Mouse (Mus musculus): ENCODE data around the gene Slc16a9. TPM values are rescaled to one million over a fixed set of nuclear protein-coding genes. Genes with fewer than 3 reads are reported as not detected.

The Slc16a9 gene
- polyA plus RNA-seq, 1 experiment from 2014 or later: 1.7 TPM

DNA sequence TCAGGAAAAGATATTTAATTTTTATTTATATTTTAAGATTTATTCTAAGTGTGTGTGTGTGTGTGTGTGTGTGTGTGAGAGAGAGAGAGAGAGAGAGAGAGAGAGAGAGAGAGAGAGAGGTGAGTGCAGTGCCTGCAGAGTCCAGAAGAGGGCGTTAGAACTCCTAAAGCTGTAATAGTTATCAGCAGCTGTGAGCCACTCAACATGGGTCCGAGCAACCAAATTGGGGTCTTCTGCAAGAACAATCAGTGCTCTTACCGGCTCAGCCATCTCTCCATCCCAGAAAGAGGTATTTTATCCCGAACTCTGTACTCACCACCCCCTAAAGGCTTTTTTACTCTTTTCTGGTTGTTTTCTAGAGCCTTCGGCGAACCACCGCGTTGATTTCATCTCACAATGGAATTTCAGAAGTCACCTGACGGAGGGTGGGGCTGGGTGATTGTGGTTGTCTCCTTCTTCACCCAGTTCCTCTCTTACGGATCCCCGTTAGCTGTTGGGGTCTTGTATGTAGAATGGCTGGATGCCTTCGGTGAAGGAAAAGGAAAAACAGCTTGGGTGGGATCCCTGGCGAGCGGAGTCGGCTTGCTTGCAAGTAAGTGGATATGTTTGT, 10.8 kb downstream of the Slc16a9 start:
- ATAC-seq (replicated peaks; ENCODE audit: low FRiP score, low TSS enrichment, low read depth) (no peak), DNase-seq (ENCODE audit: low spot score) (no peak)
- WGBS: 87% methylated on average over 15 of the region's 15 CpGs
- Histone ChIP-seq H3K9ac (ENCODE audit: low read length) (no peak overlapping the region), H3K27ac (ENCODE audit: low read depth) (no peak overlapping the region), H3K36me3 (ENCODE audit: control insufficient read depth, insufficient read depth, low read length) (no peaks in the 10 kb centered on the region), H3K9me3 (ENCODE audit: control insufficient read depth, low read length) (no peaks in the 10 kb centered on the region), H3K4me3 (ENCODE audit: low read depth, low read length) (no peak overlapping the region), H3K4me2 (ENCODE audit: low read length) (no peak overlapping the region), H3K27me3 (replicated peaks; ENCODE audit: control insufficient read depth, insufficient read depth, low read length) (no peaks in the 10 kb centered on the region), H3K4me1 (replicated peaks; ENCODE audit: control insufficient read depth, insufficient read depth, low read length) (no peaks in the 10 kb centered on the region)

DNA sequence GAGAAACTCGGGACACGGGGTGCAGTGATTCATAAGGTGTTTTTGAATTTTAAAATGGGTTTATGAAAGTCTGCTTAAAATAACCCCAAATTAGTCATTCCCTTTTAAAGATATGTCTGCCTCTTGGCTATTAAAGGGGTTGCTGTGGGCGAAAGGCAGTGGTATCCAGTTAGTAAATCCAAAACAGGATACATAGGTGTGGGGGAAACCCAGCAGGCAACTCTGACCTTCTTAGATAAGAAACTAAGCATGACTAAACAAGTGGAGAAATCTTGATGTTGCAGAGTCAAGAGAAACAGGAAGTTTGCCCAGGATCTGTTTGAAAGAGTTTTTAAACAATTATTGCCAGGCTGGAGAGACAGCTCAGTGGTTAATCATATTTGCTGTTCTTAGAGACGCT, 12.1 kb downstream of the Slc16a9 start:
- 76% methylated on average over 4 of the region's 4 CpGs for WGBS
- no peak overlapping the region for H3K9ac ChIP-seq (ENCODE audit: low read length)
- no peak for ATAC-seq (replicated peaks; ENCODE audit: low FRiP score, low TSS enrichment, low read depth)
- no peak overlapping the region for H3K4me2 ChIP-seq (ENCODE audit: low read length)
- H3K36me3 ChIP-seq (ENCODE audit: control insufficient read depth, insufficient read depth, low read length): no peaks in the 10 kb centered on the region
- no peak for DNase-seq (ENCODE audit: low spot score)
- H3K4me1 ChIP-seq (replicated peaks; ENCODE audit: control insufficient read depth, insufficient read depth, low read length): no peaks in the 10 kb centered on the region
- H3K9me3 ChIP-seq (ENCODE audit: control insufficient read depth, low read length): no peaks in the 10 kb centered on the region
- H3K27me3 ChIP-seq (replicated peaks; ENCODE audit: control insufficient read depth, insufficient read depth, low read length): no peaks in the 10 kb centered on the region
- H3K4me3 ChIP-seq (ENCODE audit: low read depth, low read length): no peak overlapping the region
- no peak overlapping the region for H3K27ac ChIP-seq (ENCODE audit: low read depth)

DNA sequence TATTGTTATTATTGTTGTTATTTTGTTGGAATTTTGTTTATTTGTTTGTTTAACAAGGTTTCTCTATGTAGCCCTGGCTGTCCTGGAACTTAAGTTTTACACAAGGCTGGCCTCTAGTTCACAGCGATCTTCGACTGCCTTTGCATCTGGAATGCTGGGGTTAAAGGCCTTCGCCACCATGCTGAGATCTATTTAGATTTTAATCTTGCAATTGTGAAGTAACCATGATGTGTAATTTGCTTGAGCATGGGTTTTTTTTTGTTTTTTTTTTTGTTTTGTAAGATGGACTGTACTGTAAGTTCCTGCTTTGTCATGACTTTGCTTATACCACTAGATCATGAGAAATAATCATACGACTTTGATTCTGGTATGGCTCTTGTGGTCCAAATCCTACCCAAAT, 16.0 kb downstream of the Slc16a9 start:
- no peak for ATAC-seq (replicated peaks; ENCODE audit: low FRiP score, low TSS enrichment, low read depth)
- 84% methylated on average over 4 of the region's 4 CpGs for WGBS
- Histone ChIP-seq H3K4me3 (ENCODE audit: low read depth, low read length) (no peak overlapping the region), H3K9ac (ENCODE audit: low read length) (no peak overlapping the region), H3K4me1 (replicated peaks; ENCODE audit: control insufficient read depth, insufficient read depth, low read length) (no peaks in the 10 kb centered on the region), H3K9me3 (ENCODE audit: control insufficient read depth, low read length) (no peaks in the 10 kb centered on the region), H3K27ac (ENCODE audit: low read depth) (no peak overlapping the region), H3K4me2 (ENCODE audit: low read length) (no peak overlapping the region), H3K36me3 (ENCODE audit: control insufficient read depth, insufficient read depth, low read length) (no peaks in the 10 kb centered on the region), H3K27me3 (replicated peaks; ENCODE audit: control insufficient read depth, insufficient read depth, low read length) (no peaks in the 10 kb centered on the region)
- DNase-seq (ENCODE audit: low spot score): no peak

DNA sequence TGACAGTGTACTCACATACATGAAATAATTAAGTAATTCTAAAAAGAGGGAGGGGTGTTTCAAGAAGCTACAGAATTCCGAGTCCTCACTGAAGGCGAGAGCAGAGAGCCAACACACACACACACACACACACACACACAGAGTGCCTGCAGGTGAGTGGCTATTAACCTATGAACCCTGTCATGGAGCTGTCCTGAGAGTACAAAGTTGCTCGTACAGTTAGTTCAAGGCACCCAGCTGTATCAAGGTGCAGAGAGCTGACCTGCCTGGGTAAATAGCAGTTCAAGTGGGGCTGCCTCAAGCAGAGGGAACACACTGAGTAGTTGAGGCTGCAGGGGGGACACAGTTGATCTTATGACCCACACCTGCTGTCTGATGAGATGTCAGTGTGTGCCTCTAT, 17.2 kb downstream of the Slc16a9 start:
- no peak overlapping the region for H3K4me3 ChIP-seq (ENCODE audit: low read depth, low read length)
- ATAC-seq (replicated peaks; ENCODE audit: low FRiP score, low TSS enrichment, low read depth) (no peak), DNase-seq (ENCODE audit: low spot score) (no peak)
- H3K4me1 ChIP-seq (replicated peaks; ENCODE audit: control insufficient read depth, insufficient read depth, low read length): no peaks in the 10 kb centered on the region
- no peaks in the 10 kb centered on the region for H3K36me3 ChIP-seq (ENCODE audit: control insufficient read depth, insufficient read depth, low read length)
- no peak overlapping the region for H3K4me2 ChIP-seq (ENCODE audit: low read length)
- H3K9me3 ChIP-seq (ENCODE audit: control insufficient read depth, low read length): no peaks in the 10 kb centered on the region
- no peaks in the 10 kb centered on the region for H3K27me3 ChIP-seq (replicated peaks; ENCODE audit: control insufficient read depth, insufficient read depth, low read length)
- 72% methylated on average over 3 of the region's 3 CpGs for WGBS
- no peak overlapping the region for H3K27ac ChIP-seq (ENCODE audit: low read depth)
- H3K9ac ChIP-seq (ENCODE audit: low read length): no peak overlapping the region

DNA sequence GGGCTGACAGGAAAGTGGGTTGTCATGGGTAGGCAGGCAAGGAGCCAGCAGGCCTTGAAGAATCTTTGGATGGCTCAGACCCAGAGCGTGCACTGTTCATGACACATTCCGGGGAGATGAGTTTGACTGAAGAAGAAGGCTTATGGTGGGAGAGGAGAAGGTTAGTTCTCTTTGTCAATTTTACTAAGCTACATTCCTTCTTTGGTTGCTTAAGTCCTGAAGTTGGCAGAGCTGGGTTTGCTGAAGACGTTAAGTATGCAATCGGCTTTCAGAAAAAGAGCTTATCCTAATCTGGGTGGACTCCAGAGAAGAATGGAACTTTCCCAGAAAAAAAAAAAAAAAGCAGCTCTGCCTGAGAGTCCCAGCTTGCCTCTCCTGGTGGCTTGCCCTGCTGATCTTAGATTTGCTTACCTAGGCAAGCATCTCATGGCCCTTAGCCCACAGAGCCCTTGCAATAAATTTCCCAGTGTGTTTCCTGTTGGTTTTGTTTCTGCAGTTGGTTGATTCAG, 18.8 kb downstream of the Slc16a9 start:
- Histone ChIP-seq H3K9me3 (ENCODE audit: control insufficient read depth, low read length) (no peaks in the 10 kb centered on the region), H3K4me1 (replicated peaks; ENCODE audit: control insufficient read depth, insufficient read depth, low read length) (no peaks in the 10 kb centered on the region), H3K4me2 (ENCODE audit: low read length) (no peak overlapping the region), H3K9ac (ENCODE audit: low read length) (no peak overlapping the region), H3K36me3 (ENCODE audit: control insufficient read depth, insufficient read depth, low read length) (no peaks in the 10 kb centered on the region), H3K27me3 (replicated peaks; ENCODE audit: control insufficient read depth, insufficient read depth, low read length) (no peaks in the 10 kb centered on the region), H3K27ac (ENCODE audit: low read depth) (no peak overlapping the region), H3K4me3 (ENCODE audit: low read depth, low read length) (no peak overlapping the region)
- no peak for DNase-seq (ENCODE audit: low spot score)
- 82% methylated on average over 4 of the region's 4 CpGs for WGBS
- ATAC-seq (replicated peaks; ENCODE audit: low FRiP score, low TSS enrichment, low read depth): no peak

DNA sequence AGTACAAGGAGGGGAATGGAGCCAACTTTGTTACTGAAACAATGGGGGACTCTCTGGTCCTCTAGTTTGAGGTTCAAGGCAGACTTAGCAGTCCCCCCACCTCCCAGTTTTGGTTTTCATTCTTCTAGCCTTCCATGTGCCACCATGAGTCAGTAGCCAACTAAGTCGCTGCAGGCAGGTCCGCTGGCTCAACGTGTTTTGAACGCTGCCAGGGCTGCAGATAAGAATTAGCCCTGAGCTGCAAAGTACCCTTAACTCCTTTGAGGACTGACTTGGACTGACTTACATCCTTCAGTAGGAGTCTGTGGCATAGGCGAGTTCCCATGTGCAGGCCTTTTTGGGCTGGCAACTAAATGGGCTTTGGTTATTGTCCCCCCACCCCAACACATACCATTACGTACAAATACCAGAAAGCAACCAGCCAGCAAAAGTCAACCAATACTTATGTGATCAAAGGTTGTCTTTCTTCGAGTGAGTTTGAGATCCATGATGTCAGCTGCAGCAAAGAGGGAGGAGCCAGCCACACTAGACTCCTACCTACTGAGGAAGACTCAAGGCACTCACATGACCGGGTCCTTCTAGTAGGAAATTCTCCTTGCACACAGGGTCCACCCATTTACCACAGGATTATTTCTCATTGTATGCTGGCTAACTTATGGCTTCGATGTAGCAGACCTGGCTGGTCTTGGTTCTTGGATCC, 19.6 kb downstream of the Slc16a9 start:
- no peak for DNase-seq (ENCODE audit: low spot score)
- H3K27ac ChIP-seq (ENCODE audit: low read depth): no peak overlapping the region
- no peaks in the 10 kb centered on the region for H3K27me3 ChIP-seq (replicated peaks; ENCODE audit: control insufficient read depth, insufficient read depth, low read length)
- 82% methylated on average over 9 of the region's 9 CpGs for WGBS
- no peaks in the 10 kb centered on the region for H3K36me3 ChIP-seq (ENCODE audit: control insufficient read depth, insufficient read depth, low read length)
- no peak overlapping the region for H3K4me2 ChIP-seq (ENCODE audit: low read length)
- no peak overlapping the region for H3K4me3 ChIP-seq (ENCODE audit: low read depth, low read length)
- H3K4me1 ChIP-seq (replicated peaks; ENCODE audit: control insufficient read depth, insufficient read depth, low read length): no peaks in the 10 kb centered on the region
- no peaks in the 10 kb centered on the region for H3K9me3 ChIP-seq (ENCODE audit: control insufficient read depth, low read length)
- ATAC-seq (replicated peaks; ENCODE audit: low FRiP score, low TSS enrichment, low read depth): no peak
- no peak overlapping the region for H3K9ac ChIP-seq (ENCODE audit: low read length)

DNA sequence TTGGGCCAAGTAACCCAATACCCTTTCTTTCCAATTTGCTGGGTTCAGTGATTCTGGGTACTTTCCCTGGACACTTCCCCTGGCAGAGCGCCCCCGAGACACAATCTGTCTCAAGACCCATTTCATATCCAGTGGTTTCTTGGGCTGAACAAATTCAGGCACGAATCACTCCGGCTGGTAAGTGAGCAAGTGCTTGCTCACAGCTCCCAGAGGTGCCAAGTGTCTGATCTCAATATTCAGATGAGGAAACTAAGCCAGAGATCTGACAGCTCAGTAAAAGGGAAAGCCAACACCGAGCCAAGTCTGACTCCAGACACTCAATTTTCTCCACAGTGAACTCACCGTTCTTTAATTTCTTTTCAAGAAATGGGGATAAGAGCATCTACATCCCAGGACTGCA, 21.6 kb downstream of the Slc16a9 start:
- no peaks in the 10 kb centered on the region for H3K27me3 ChIP-seq (replicated peaks; ENCODE audit: control insufficient read depth, insufficient read depth, low read length)
- no peaks in the 10 kb centered on the region for H3K9me3 ChIP-seq (ENCODE audit: control insufficient read depth, low read length)
- no peak overlapping the region for H3K9ac ChIP-seq (ENCODE audit: low read length)
- H3K4me3 ChIP-seq (ENCODE audit: low read depth, low read length): no peak overlapping the region
- no peak overlapping the region for H3K4me2 ChIP-seq (ENCODE audit: low read length)
- H3K36me3 ChIP-seq (ENCODE audit: control insufficient read depth, insufficient read depth, low read length): no peaks in the 10 kb centered on the region
- H3K4me1 ChIP-seq (replicated peaks; ENCODE audit: control insufficient read depth, insufficient read depth, low read length): no peaks in the 10 kb centered on the region
- ATAC-seq (replicated peaks; ENCODE audit: low FRiP score, low TSS enrichment, low read depth): no peak
- DNase-seq (ENCODE audit: low spot score): no peak
- H3K27ac ChIP-seq (ENCODE audit: low read depth): no peak overlapping the region
- 92% methylated on average over 6 of the region's 6 CpGs for WGBS

DNA sequence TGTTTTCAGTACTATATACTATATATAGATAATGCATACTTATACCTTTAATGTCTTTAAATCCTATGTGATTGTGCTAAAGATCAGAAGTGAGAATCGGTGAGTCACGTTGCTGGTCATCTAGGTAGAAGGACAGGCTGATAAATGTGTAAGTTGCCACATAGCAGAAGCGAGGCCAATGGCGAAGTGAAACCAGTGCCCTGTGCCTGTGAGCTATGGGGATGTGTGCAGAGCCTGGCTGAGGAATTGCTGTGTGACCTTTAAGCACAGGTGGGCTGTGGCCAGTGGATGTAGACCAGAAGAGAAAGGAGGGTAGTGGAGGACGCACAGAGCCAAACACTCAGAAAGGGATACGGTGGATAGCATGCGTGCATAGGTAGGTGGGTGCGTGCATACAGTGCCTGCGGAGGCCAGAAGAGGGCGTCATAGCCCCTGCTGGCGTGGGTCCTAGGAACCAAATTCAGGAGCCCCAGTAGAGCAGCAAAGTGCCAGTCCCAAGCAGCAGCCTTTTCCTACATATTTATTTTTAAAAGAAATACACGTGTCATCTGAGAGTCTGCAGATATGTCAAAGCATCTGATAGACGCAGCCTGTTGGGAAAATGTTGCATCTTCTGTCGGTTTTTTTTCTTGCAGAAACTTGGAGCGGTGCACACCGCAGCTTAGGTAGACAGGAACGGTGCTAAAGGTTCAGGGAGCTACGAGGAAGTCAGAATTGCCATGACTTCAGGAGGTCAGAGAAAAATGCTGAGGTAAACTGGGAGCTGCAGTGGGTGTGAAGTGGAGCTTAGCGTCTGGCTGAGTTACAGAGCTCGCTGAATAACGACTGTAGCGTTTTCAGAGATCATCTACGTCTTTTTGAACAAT, 23.9 kb downstream of the Slc16a9 start:
- no peak overlapping the region for H3K4me2 ChIP-seq (ENCODE audit: low read length)
- 80% methylated on average over 23 of the region's 23 CpGs for WGBS
- H3K36me3 ChIP-seq (ENCODE audit: control insufficient read depth, insufficient read depth, low read length): no peaks in the 10 kb centered on the region
- no peak overlapping the region for H3K4me3 ChIP-seq (ENCODE audit: low read depth, low read length)
- H3K27me3 ChIP-seq (replicated peaks; ENCODE audit: control insufficient read depth, insufficient read depth, low read length): no peaks in the 10 kb centered on the region
- DNase-seq (ENCODE audit: low spot score): no peak
- H3K27ac ChIP-seq (ENCODE audit: low read depth): no peak overlapping the region
- no peaks in the 10 kb centered on the region for H3K4me1 ChIP-seq (replicated peaks; ENCODE audit: control insufficient read depth, insufficient read depth, low read length)
- no peak overlapping the region for H3K9ac ChIP-seq (ENCODE audit: low read length)
- H3K9me3 ChIP-seq (ENCODE audit: control insufficient read depth, low read length): no peaks in the 10 kb centered on the region
- ATAC-seq (replicated peaks; ENCODE audit: low FRiP score, low TSS enrichment, low read depth): no peak

All from intestine, embryonic 14.5 days (tissue).